ENCODE assay signal across 32 mouse cellular contexts in genomic region chr10:90785680-90786079, GRCm38 (mm10).
DNase-seq lines count a peak whose midpoint lies in the region; ATAC-seq and TF ChIP-seq lines count a peak whose summit lies in the region.
"Had no signal": no experiment of that assay in that cellular context is flagged by ENCODE, and none has a peak within 500 bp of the region (broad histone marks: within the 10 kb centered on the region; RNA-seq: fewer than 3 reads in every experiment).

No protein-coding gene starts in this region.

- H3K27me3 ChIP-seq in cerebellum, adult 2 months (ENCODE audit: control insufficient read depth, insufficient read depth, low read length), result no peaks in the 10 kb centered on the region
- H3K27me3 ChIP-seq: CH12.LX; embryonic facial prominence, embryonic 12.5 days; forebrain, embryonic 15.5 days; heart, embryonic 13.5 days; limb, embryonic 15.5 days; liver, embryonic 13.5 days; neural tube, embryonic 15.5 days had no signal

- no peak overlapping the region for H3K4me3 ChIP-seq in cerebellum, adult 2 months (replicated peaks; ENCODE audit: insufficient read depth, low read depth, low read length)
- H3K4me3 ChIP-seq: embryonic facial prominence, embryonic 12.5 days; forebrain, embryonic 15.5 days; heart, adult 2 months; heart, embryonic 13.5 days; left cerebral cortex, adult 2 months; limb, embryonic 10.5 days; limb, embryonic 15.5 days; liver, embryonic 13.5 days; neural tube, embryonic 15.5 days had no signal

- intact Hi-C loops in left cerebral cortex, postnatal 36 days (cut with DNase I), result no loop called here

- H3K4me1 ChIP-seq in cerebellum, adult 2 months (ENCODE audit: control insufficient read depth, insufficient read depth, low read length), result peaks cover 8% of the 10 kb centered on the region
- H3K4me1 ChIP-seq: embryonic facial prominence, embryonic 12.5 days; forebrain, embryonic 15.5 days; heart, embryonic 13.5 days; limb, embryonic 10.5 days; limb, embryonic 15.5 days; liver, embryonic 13.5 days; neural tube, embryonic 15.5 days had no signal

- 14% methylated on average over 8 of the region's 8 CpGs for WGBS in cerebellum, adult 2 months

- TF ChIP-seq POLR2A in cerebellum, adult 2 months (IDR thresholded peaks at IDR 0.05; ENCODE audit: borderline replicate concordance, insufficient read depth, low read length), result no peak

- no peak for TF ChIP-seq CTCF in cerebellum, adult 2 months (IDR thresholded peaks at IDR 0.05; ENCODE audit: borderline replicate concordance, insufficient read depth, low read depth, low read length)

- ATAC-seq in frontal cortex, adult (ENCODE audit: low TSS enrichment), result peak; percentile 41; the same call in 1 of the 2 replicates
- ATAC-seq: forebrain, embryonic 15.5 days; intestine, embryonic 16.5 days; lung, postnatal 0 days had no signal

- H3K27ac ChIP-seq in cerebellum, adult 2 months (ENCODE audit: insufficient read depth, low read length), result peak overlapping the region; percentile 61; the same call in 1 of the 2 replicates
- H3K27ac ChIP-seq: embryonic facial prominence, embryonic 12.5 days; forebrain, embryonic 15.5 days; heart, adult 2 months; heart, embryonic 13.5 days; kidney, postnatal 0 days; left cerebral cortex, adult 2 months; limb, embryonic 10.5 days; limb, embryonic 15.5 days; liver, embryonic 13.5 days; neural tube, embryonic 15.5 days had no signal

- DNase-seq in frontal cortex, postnatal 25 days (ENCODE audit: low spot score in 2 of 2), result no peak
- peak; percentile 86 for DNase-seq in brain, adult 2 months (ENCODE audit: low read depth, low spot score)
- DNase-seq in cerebellum, adult 2 months, result peak; percentile 56 to 80
- DNase-seq in cerebellum, postnatal 14 days, result peak; percentile 78 to 88
- DNase-seq in left cerebral cortex, postnatal 36 days (ENCODE audit: low spot score in 2 of 2), result no peak
- no peak for DNase-seq in right cerebral cortex, postnatal 10 days (ENCODE audit: low spot score in 2 of 2)
- DNase-seq in right cerebral cortex, postnatal 36 days (ENCODE audit: low spot score in 2 of 2), result no peak
- DNase-seq: adrenal gland, adult 8-10 months; embryo, embryonic 11 days; heart, adult 2 months; heart, postnatal 10 days; kidney, adult 8-10 months; liver, embryonic 13.5 days; lung, adult 18-20 months; lung, postnatal 4 days; midbrain, embryonic 14.5 days; retina, postnatal 1 day; right cerebral cortex, postnatal 25 days; spleen, adult 18-20 months; thymus, postnatal 25 days had no signal

Comparison
In these comparisons a context has a peak if more than half of its experiments do, and no peak if none do; other contexts are left out.
1. DNase-seq: peak in brain, adult 2 months (single experiment), cerebellum, adult 2 months (2 of 2) and cerebellum, postnatal 14 days (2 of 2); none in frontal cortex, postnatal 25 days (0 of 2), left cerebral cortex, postnatal 36 days (0 of 2), right cerebral cortex, postnatal 10 days (0 of 2) and right cerebral cortex, postnatal 36 days (0 of 2).